Mouse (Mus musculus) hindbrain, embryonic 10.5 days (tissue): ENCODE data around the gene Gcg. TPM values are rescaled to one million over a fixed set of nuclear protein-coding genes. Genes with fewer than 3 reads are reported as not detected.

Source experiments
- DNase-seq: peaks from one replicate; pipeline ENCODE4 v3.0.0-alpha.2; 2017; ENCODE audit warnings: low spot score
- H3K27ac ChIP-seq: fragments of 300-500 bp; sonication (generic); 2 replicates; pipeline ENCODE4 v1.5.1; 2016; ENCODE audit warnings: mild to moderate bottlenecking, moderate library complexity
- H3K27me3 ChIP-seq: fragments of 300-500 bp; sonication (generic); 2 replicates; pipeline ENCODE4 v1.6.1; 2016; ENCODE audit warnings: mild to moderate bottlenecking; ENCODE audit not compliant: poor library complexity, insufficient read depth, severe bottlenecking
- H3K36me3 ChIP-seq: fragments of 300-500 bp; sonication (generic); 2 replicates; pipeline ENCODE4 v1.6.1; 2016; ENCODE audit warnings: mild to moderate bottlenecking, moderate library complexity
- H3K4me1 ChIP-seq: fragments of 300-500 bp; sonication (generic); replicated peaks from 2 replicates; pipeline ENCODE4 v1.6.1; 2016; ENCODE audit warnings: mild to moderate bottlenecking
- H3K4me3 ChIP-seq: fragments of 300-500 bp; sonication (generic); 2 replicates; pipeline ENCODE4 v1.5.1; 2016; ENCODE audit warnings: mild to moderate bottlenecking, moderate library complexity
- H3K9me3 ChIP-seq: fragments of 300-500 bp; sonication (generic); 2 replicates; pipeline ENCODE4 v1.6.1; 2016; ENCODE audit warnings: mild to moderate bottlenecking, moderate library complexity
- WGBS: fragments of 180-500 bp; shearing (Covaris S2); methylation state at CpG from one replicate; pipeline ENCODE4 v1.1.7; 2016; 5-methylcytosine and 5-hydroxymethylcytosine counted together
- polyA plus RNA-seq: library from polyadenylated mRNA; unstranded; fragments of >200 nt; fragmentation: Nextera tagmentation; extraction: Ambion mirVana; gene quantifications from 2 replicates; pipeline ENCODE4 v1.2.1, GENCODE M21; 2016

Gene Gcg
- polyA plus RNA-seq, 1 experiment from 2014 or later: not detected

DNA sequence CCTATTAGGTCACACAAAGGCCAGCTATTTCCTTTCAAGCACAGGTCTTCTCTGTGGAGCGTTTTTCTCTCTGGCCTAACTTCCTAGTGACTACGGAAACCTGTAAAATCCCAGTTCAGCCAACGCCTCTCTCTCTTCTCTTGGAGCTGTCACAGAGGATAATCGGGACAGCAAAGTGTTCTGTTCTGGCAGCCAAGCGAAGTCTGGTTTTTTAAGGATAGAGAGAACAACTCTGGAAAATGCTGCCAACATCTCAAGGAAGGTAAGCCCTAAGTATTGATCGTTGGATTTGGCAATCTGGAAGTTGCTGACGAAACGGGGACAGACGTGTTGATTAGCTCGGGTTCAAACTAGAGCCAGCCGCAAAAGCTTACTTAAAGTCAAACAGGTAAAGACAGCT is 28.5 kb downstream of the Gcg start:
- no peaks in the 10 kb centered on the region for H3K9me3 ChIP-seq
- no peaks in the 10 kb centered on the region for H3K27me3 ChIP-seq
- DNase-seq: no peak
- 89% methylated on average over 11 of the region's 11 CpGs for WGBS
- H3K4me1 ChIP-seq: no peaks in the 10 kb centered on the region
- H3K4me3 ChIP-seq: no peak overlapping the region
- no peak overlapping the region for H3K27ac ChIP-seq
- no peaks in the 10 kb centered on the region for H3K36me3 ChIP-seq

DNA sequence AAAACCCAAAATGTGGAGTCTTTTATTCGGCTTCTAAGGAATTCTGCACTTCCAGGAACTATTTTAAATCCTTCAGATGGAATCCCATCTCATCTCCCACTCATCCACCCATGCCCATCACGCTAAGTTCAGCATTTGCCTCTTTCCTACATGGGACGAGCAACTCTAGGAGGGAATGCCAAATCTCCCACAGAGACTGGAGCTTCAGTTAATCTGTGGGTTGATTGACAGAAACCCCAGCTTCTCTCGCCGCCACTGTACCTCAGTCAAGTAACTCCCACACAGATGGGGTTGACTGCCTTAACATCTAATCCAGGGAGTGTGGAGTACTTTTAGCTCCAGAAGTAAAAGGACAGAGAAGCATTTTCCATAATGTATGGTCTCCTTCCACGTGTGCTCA is 29.4 kb downstream of the Gcg start:
- WGBS: 79% methylated on average over 6 of the region's 6 CpGs
- Histone ChIP-seq H3K4me3 (no peak overlapping the region), H3K36me3 (no peaks in the 10 kb centered on the region), H3K27me3 (no peaks in the 10 kb centered on the region), H3K9me3 (no peaks in the 10 kb centered on the region), H3K4me1 (no peaks in the 10 kb centered on the region), H3K27ac (no peak overlapping the region)
- no peak for DNase-seq

DNA sequence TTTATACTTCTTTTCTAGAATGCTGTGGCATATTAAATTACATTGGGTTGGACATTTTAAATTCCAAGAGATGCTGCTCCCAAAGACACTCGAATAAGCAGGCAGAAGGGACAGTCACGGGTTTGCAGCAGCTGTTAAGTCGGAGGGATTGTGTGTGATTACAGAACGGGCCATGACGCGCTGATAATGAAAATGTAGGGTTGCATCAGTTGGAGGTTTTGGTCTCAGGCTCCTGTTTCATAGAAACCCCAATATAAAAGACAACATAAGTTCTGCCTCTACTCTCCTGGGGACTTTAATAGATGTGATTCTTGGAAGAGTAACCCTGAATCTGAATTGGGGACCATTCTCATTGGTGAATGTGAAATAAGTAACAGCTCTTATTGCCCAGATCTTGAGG is 33.1 kb downstream of the Gcg start:
- H3K4me1 ChIP-seq: no peaks in the 10 kb centered on the region
- H3K9me3 ChIP-seq: no peaks in the 10 kb centered on the region
- no peak overlapping the region for H3K27ac ChIP-seq
- DNase-seq: no peak
- H3K4me3 ChIP-seq: no peak overlapping the region
- no peaks in the 10 kb centered on the region for H3K27me3 ChIP-seq
- 89% methylated on average over 6 of the region's 6 CpGs for WGBS
- H3K36me3 ChIP-seq: no peaks in the 10 kb centered on the region

DNA sequence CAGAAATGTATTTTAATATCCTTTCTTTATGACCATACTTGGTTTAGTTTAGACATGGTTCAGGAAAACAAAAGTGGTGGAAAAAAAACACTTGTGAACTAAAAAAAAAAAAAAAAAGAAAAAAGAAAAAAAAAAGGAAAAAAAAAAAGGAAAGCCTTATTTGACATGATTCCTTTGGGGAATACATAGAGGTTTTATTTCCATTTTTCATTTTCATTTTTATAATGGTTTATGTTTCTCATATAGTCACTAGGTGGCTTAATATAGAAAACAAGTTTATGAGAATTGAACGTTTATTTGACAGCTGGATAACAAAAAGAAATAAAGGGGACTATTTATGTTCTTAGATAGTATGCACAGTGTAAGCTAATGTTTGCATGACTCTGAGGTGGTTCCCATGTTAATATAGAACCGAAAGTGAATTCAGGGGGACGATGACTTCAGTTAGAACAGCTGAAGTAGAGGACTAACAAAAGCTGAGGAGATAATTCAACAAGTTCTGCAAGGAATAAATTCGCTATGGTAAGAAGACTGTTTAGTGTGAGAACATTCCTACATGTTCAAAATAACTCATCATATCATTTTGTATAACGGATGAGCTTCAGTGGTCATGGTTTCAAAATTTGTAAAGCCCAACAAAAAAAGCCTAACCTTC is 33.6 kb downstream of the Gcg start:
- H3K4me1 ChIP-seq: no peaks in the 10 kb centered on the region
- no peaks in the 10 kb centered on the region for H3K9me3 ChIP-seq
- 91% methylated on average over 5 of the region's 5 CpGs for WGBS
- H3K36me3 ChIP-seq: no peaks in the 10 kb centered on the region
- no peak overlapping the region for H3K4me3 ChIP-seq
- no peak overlapping the region for H3K27ac ChIP-seq
- no peak for DNase-seq
- no peaks in the 10 kb centered on the region for H3K27me3 ChIP-seq

DNA sequence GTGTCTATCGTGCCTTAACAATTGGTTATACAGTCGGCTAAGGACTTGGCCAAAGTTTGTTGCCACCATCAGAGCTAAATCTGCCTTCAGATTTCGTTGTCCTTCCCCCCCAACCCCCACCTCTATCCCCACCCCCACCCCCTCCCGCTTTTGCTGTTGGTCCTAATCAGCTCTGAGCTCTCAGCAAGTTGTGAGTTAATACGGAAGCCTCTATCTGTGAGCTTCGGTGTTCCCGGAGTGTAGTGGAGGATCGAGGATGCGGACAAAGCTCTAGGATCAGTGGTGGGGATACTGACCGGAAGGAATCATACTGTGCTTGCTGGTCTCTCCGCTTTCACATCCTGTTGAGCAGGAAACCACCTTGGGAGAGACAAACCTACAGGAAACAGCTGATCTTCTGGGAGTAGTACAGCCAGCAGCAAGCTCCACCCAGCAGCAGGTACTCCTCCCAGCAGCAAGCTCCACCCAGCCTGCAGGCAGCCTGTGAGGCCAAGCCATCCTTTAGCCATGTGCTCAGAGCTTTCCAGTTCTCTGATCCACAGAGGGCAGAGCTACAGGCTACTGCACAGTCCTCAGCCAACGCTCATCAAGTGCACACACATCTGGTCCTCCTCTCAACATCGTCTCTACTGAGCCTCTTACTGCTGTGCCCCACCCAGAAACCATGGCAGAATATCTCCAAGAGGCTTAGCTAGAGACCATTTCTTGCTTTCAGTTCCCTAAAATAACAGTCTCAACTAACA is 42.5 kb downstream of the Gcg start:
- Histone ChIP-seq H3K27me3 (no peaks in the 10 kb centered on the region), H3K9me3 (no peaks in the 10 kb centered on the region), H3K27ac (no peak overlapping the region), H3K4me3 (no peak overlapping the region), H3K4me1 (no peaks in the 10 kb centered on the region), H3K36me3 (no peaks in the 10 kb centered on the region)
- peak; percentile 7 for DNase-seq
- WGBS: 69% methylated on average over 13 of the region's 13 CpGs

DNA sequence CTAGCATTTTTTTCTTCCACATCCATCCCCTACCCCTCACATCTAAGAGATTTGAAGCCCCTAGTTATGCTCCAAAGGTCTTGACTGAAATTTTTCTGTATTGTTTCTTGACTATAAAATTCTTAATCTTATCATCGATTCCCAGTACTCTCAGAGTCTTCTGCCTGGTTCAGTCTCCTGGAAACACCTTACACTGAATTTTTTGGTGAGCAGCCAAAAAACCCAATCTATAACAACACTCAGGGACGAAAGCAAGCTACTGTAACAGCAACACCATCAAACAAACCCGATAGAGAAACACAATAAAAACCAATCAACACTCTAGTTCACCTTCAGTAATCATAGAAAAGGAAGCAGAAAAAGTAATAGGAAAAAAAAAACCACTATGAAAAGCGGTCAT is 43.4 kb downstream of the Gcg start:
- Histone ChIP-seq H3K27me3 (no peaks in the 10 kb centered on the region), H3K27ac (no peak overlapping the region), H3K4me3 (no peak overlapping the region), H3K4me1 (no peaks in the 10 kb centered on the region), H3K36me3 (no peaks in the 10 kb centered on the region), H3K9me3 (no peaks in the 10 kb centered on the region)
- 91% methylated on average over 4 of the region's 4 CpGs for WGBS
- no peak for DNase-seq

DNA sequence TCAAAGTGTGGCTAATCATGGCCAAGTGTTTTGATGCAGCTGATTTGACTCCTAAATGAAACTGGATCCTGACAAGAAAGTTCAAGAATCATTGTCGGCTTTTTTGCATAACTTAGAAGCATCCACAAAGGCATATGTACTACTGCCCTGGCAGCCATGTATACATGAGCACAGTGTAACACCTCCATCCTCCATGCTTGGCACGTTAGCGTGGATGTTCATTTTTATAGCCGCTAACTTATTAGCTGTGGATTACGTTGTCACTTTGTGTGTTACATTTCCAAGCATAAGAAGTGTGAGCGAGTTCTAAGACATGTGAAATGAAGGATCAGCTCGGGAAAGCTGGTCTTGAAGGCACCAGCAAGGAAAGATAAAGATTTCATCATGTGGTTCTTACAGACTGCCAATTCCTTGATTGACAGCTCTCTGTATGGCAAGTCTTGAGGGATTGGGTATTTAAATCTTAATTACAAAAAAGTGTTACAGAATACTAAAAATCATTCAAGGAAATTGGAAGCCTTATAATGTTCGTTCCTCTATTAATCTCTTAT is 52.1 kb downstream of the Gcg start:
- Histone ChIP-seq H3K27ac (no peak overlapping the region), H3K4me1 (no peaks in the 10 kb centered on the region), H3K4me3 (no peak overlapping the region), H3K9me3 (no peaks in the 10 kb centered on the region), H3K36me3 (no peaks in the 10 kb centered on the region), H3K27me3 (no peaks in the 10 kb centered on the region)
- DNase-seq: no peak
- 90% methylated on average over 8 of the region's 8 CpGs for WGBS

DNA sequence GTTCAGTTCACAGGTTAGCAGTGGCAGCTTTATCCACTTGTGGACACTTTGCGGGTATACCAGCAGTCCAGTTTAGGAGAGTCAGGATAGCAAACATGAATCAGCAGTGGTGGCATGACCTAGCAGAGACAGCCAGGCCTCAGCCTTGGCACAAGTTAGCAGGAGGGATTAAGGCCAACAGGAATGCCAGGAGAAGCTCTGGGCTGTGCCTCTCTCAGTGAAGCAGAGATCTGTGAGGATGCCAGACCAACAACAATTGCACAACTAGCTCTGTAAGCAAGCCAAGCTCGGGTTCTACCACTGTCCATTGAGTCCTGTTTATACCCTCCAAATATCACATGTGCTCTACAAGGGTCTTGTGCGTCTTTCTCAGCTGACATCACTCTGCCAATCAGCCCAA is 57.5 kb downstream of the Gcg start:
- H3K4me1 ChIP-seq: no peaks in the 10 kb centered on the region
- DNase-seq: no peak
- H3K27ac ChIP-seq: no peak overlapping the region
- no peaks in the 10 kb centered on the region for H3K36me3 ChIP-seq
- H3K4me3 ChIP-seq: no peak overlapping the region
- H3K9me3 ChIP-seq: no peaks in the 10 kb centered on the region
- H3K27me3 ChIP-seq: no peaks in the 10 kb centered on the region
- WGBS: 81% methylated on average over 3 of the region's 3 CpGs

Other genes with a start within 250 kb of the Gcg start
- 0.35 and 0.50 TPM in 2 replicates for gene Dpp4, start 71.4 kb downstream of the Gcg start, polyA plus RNA-seq
- 3.0 and 3.1 TPM in 2 replicates for gene Fap, start 90.4 kb upstream of the Gcg start, polyA plus RNA-seq
- gene Ifih1, start 162.6 kb upstream of the Gcg start, polyA plus RNA-seq: 0.61 and 0.90 TPM in 2 replicates
- 2.2 and 2.3 TPM in 2 replicates for gene Gca, start 180.6 kb upstream of the Gcg start, polyA plus RNA-seq